Mouse (Mus musculus): ENCODE data around the gene Otop1.

Otop1 gene

GRCm38 (mm10) chr5:38275771-38276170, at the start of gene Otop1:
Gene Otop1 (plus strand): TSS chr5:38275972.
- no peak for DNase-seq (ENCODE audit: extremely low read depth, low read depth, low spot score)

- no peak for DNase-seq (ENCODE audit: extremely low read depth, low read depth, low spot score)
Measured at GRCm38 (mm10) chr5:38235422-38235821, 40.4 kb upstream of the Otop1 start.

- no peak for DNase-seq (ENCODE audit: extremely low read depth, low read depth, low spot score)
Measured at GRCm38 (mm10) chr5:38236627-38237026, 39.1 kb upstream of the Otop1 start.

- DNase-seq (ENCODE audit: extremely low read depth, low read depth, low spot score), result no peak
Measured at GRCm38 (mm10) chr5:38240727-38241472, 34.9 kb upstream of the Otop1 start.

GRCm38 (mm10) chr5:38241473-38241834, 34.3 kb upstream of the Otop1 start:
- DNase-seq (ENCODE audit: extremely low read depth, low read depth, low spot score), result no peak

- no peak for DNase-seq (ENCODE audit: extremely low read depth, low read depth, low spot score)
Measured at GRCm38 (mm10) chr5:38241966-38242365, 33.8 kb upstream of the Otop1 start.

- no peak for DNase-seq (ENCODE audit: extremely low read depth, low read depth, low spot score)
Measured at GRCm38 (mm10) chr5:38255195-38255594, 20.6 kb upstream of the Otop1 start.

GRCm38 (mm10) chr5:38255644-38256043, 20.1 kb upstream of the Otop1 start:
- DNase-seq (ENCODE audit: extremely low read depth, low read depth, low spot score), result no peak

- DNase-seq (ENCODE audit: extremely low read depth, low read depth, low spot score), result no peak
Measured at GRCm38 (mm10) chr5:38256551-38256950, 19.2 kb upstream of the Otop1 start.

GRCm38 (mm10) chr5:38258034-38258772, 17.6 kb upstream of the Otop1 start:
- no peak for DNase-seq (ENCODE audit: extremely low read depth, low read depth, low spot score)

- no peak for DNase-seq (ENCODE audit: extremely low read depth, low read depth, low spot score)
Measured at GRCm38 (mm10) chr5:38258773-38259146, 17.0 kb upstream of the Otop1 start.

GRCm38 (mm10) chr5:38259455-38260106, 16.2 kb upstream of the Otop1 start:
- no peak for DNase-seq (ENCODE audit: extremely low read depth, low read depth, low spot score)

- DNase-seq (ENCODE audit: extremely low read depth, low read depth, low spot score), result no peak
Measured at GRCm38 (mm10) chr5:38260107-38260682, 15.6 kb upstream of the Otop1 start, which contains the start of gene Tmem128. Gene Tmem128 (plus strand): TSS chr5:38260185.

- DNase-seq (ENCODE audit: extremely low read depth, low read depth, low spot score), result no peak
Measured at GRCm38 (mm10) chr5:38270942-38271341, 4.8 kb upstream of the Otop1 start.

GRCm38 (mm10) chr5:38273831-38274230, 1.9 kb upstream of the Otop1 start:
- DNase-seq (ENCODE audit: extremely low read depth, low read depth, low spot score), result no peak

- DNase-seq (ENCODE audit: extremely low read depth, low read depth, low spot score), result no peak
Measured at GRCm38 (mm10) chr5:38276451-38276850, 679 bp downstream of the Otop1 start.

GRCm38 (mm10) chr5:38277098-38277866, 1.5 kb downstream of the Otop1 start:
- DNase-seq (ENCODE audit: extremely low read depth, low read depth, low spot score), result no peak

GRCm38 (mm10) chr5:38277936-38278600, 2.3 kb downstream of the Otop1 start:
- DNase-seq (ENCODE audit: extremely low read depth, low read depth, low spot score), result no peak

- DNase-seq (ENCODE audit: extremely low read depth, low read depth, low spot score), result no peak
Measured at GRCm38 (mm10) chr5:38280075-38280474, 4.3 kb downstream of the Otop1 start.

- no peak for DNase-seq (ENCODE audit: extremely low read depth, low read depth, low spot score)
Measured at GRCm38 (mm10) chr5:38285724-38286123, 10.0 kb downstream of the Otop1 start.

Measured in fat pad, adult 2 months (tissue).